Mouse (Mus musculus) stomach, adult 2 months (tissue): ENCODE measurements around the gene Dbt. TPM values are rescaled to one million over a fixed set of nuclear protein-coding genes. Genes with fewer than 3 reads are reported as not detected.

Experiments
- polyA plus RNA-seq: library from polyadenylated mRNA; depleted of rRNA; stranded (reverse); fragments of >200 nt; gene quantifications from 2 replicates; pipeline ENCODE4 v1.2.3, GENCODE M21; 2012; rRNA removed

Gene Dbt
- polyA plus RNA-seq, result 2.7 and 4.2 TPM in 2 replicates

DNA sequence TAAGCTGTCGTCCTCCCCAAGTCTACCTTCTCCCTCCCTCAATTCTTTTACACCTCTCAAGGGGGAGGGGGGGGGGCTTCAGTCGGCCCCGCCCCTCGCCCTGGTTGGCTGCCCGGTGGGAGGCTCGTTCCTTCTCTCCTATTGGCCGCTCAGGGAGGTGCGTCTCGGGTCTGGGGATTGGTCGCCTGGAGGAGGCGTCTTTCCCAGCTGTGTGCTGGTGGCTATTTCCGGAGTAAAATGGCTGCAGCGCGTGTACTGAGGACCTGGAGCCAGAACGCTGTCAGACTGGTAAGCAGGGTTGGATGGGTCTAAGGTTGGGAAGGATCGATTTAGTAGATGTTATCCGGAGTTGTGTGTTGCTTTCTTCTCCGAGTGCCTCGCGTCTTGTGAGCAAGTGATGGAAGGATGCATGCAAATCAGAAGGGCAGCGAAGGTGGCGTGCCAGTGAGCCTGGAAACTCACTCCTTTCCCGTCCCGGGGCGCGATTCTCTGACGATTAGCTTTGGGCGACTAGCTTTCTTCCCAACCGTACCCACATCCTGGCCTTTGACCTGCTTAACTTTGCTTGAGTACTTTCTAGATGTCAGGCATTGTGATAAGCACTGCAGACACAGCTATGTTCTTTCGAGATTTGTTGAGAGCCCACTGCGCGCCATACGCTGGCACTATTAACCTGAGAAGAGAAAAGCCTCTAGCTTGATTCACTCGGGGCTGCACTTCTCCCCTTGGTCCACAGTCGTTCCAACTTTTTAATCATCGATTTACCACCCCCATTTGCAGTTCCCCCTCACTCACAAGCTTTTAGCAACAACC, at the start of gene Dbt:
TSS of gene Dbt (plus strand) at position 167 of the 813 bp plus-strand sequence.

DNA sequence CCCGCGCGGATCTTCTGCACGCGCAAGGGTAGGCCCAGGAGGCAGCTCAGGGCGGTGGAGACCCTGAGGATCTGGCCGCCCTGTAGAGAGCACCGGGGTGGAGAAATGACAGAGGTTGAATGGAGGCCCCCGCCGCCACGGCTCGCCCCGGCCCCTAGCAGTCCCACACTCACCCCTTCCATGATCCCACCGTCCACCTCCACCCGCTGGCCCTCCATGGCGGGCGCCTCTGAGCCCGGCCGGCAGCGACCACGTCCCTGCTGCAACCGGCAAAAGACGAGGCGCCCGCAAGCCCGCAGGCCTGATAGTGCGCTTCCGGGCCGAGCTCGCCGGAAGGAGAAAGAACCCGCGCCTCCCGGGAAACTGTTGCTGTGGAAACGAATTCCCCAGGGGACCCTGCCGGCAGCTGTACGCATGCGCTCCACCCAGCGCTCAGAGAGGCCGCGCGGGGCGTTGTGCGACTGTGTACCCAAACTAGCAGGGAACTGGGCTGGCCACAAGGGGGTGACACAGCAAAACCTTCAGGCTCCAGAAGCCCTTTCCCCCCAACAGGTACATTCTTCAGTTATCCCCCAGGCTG, 5.0 kb upstream of the Dbt start, which contains the start of gene Rtca:
TSS of gene Rtca (minus strand) at position 437 of the 580 bp plus-strand sequence.

DNA sequence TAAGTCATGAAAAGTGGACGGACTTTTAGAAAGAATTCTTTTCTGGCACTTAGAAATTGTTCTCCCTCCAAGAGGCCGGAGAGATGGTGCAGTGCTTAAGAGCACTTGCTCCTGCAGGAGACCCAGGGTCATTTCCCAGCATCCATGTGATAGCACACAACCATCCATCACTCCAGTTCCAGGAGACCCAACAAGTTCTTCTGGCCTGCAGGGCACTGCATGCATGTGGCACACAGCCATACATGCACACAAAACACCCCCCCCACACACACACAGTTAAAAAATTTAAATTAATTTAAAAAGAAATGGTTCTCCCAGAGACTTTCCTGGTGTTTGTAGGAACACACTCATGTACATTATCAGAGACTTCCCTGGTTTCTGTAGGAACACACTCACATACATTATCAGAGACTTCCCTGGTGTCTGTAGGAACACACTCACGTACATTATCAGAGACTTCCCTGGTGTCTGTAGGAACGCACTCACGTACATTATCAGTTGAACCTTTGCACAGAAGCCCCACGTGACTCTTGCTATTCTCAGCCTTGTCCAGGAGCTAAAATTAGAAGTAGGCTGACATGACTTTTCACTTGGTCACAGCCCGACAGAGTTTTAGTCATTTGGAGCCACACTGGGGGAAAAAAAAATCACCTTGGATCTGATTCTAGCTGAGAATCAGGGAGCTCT, 49.7 kb downstream of the Dbt start, which contains the start of gene Lrrc39:
TSS of gene Lrrc39 (plus strand) at position 566 of the 687 bp plus-strand sequence.

DNA sequence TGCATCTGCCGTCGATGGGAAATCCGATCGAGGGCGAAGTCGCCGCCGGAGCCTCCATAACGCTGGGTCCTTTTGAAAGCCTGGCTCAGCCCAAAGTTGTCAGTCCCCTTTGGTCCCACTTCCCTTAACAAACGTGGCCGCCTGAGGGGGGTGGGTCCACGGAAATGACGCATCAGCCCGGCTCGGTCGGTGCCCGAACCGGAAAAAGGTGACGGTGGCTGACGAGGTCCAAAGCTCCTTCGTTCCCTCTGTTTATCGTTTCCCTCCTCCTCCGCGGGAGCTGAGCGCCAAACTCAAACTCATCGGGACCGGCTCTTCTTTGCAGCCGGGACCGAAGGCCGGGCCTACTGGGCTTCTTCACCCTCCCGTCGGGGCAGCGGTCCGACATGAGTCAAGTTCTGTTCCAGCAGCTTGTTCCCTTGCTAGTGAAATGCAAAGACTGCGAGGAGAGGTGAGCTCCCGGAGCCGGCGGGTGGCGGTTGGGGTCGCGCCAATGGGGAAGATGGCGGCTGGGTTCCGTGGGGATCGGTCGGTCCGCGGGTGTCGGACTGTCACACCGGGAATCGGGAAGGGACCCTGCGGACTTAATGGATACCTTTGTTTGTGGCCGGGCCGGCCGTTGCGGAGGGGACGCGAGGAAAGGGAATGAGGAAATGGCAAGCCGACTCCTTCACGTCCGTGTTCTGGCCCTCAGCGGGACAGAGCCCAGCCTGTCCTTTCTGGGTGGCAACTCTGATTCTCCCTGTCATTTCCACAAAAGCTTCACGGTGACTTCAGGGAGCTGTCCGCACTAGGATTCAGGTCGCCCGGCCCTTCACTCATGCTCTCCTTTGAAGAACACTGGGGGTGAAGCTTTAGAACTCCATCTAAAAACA, 82.1 kb downstream of the Dbt start, which contains the start of gene Sass6:
TSS of gene Sass6 (plus strand) at position 255 of the 875 bp plus-strand sequence.

Other genes with a start within 250 kb of the Dbt start
- gene Cdc14a, start 89.0 kb upstream of the Dbt start, polyA plus RNA-seq, result 3.8 and 6.4 TPM in 2 replicates
- 6.9 and 20.4 TPM in 2 replicates for gene Rtca, start 4.9 kb upstream of the Dbt start, polyA plus RNA-seq
- 0.05 and 0.13 TPM in 2 replicates for gene Lrrc39, start 49.9 kb downstream of the Dbt start, polyA plus RNA-seq
- 0.18 and 0.22 TPM in 2 replicates for gene Sass6, start 81.9 kb downstream of the Dbt start, polyA plus RNA-seq
- 0.17 and 0.70 TPM in 2 replicates for gene Trmt13, start 101.5 kb downstream of the Dbt start, polyA plus RNA-seq
- gene Mfsd14a, start 149.6 kb downstream of the Dbt start, polyA plus RNA-seq, result 2.9 and 4.9 TPM in 2 replicates
- gene Gm43191, start 168.2 kb downstream of the Dbt start, polyA plus RNA-seq, result not detected in 2 replicates
- gene Slc35a3, start 199.8 kb downstream of the Dbt start, polyA plus RNA-seq, result 2.5 and 5.0 TPM in 2 replicates